Mouse (Mus musculus) embryonic fibroblast, embryonic 13.5 days (primary cell): ENCODE results near the gene Cnot1. TPM values are rescaled to one million over a fixed set of nuclear protein-coding genes. Genes with fewer than 3 reads are reported as not detected.

Source experiments
- H3K27ac ChIP-seq: 2 replicates; pipeline ENCODE4 v1.5.1; 2012; ENCODE audit warnings: low read length, control low read depth, inconsistent platforms; ENCODE audit not compliant: insufficient read depth
- H3K4me1 ChIP-seq: 2 replicates; pipeline ENCODE4 v1.6.1; 2011; ENCODE audit warnings: low read length; ENCODE audit not compliant: control insufficient read depth, insufficient read depth
- H3K4me3 ChIP-seq: 2 replicates; pipeline ENCODE4 v1.5.1; 2011; ENCODE audit warnings: mild to moderate bottlenecking, control low read depth, low read length; ENCODE audit not compliant: insufficient read depth
- CTCF ChIP-seq: IDR thresholded peaks from 2 replicates; pipeline ENCODE4 v1.5.1; 2011; ENCODE audit warnings: mild to moderate bottlenecking, control low read depth, low read length, moderate library complexity, borderline replicate concordance; ENCODE audit not compliant: insufficient read depth
- POLR2A ChIP-seq: IDR thresholded peaks from 2 replicates; pipeline ENCODE4 v1.6.1; 2011; ENCODE audit warnings: low read depth, mild to moderate bottlenecking, control low read depth, low read length, moderate library complexity
- polyA plus RNA-seq: library from polyadenylated mRNA; stranded (reverse); fragments of >200 nt; gene quantifications from 2 replicates; pipeline ENCODE4 v1.2.4, GENCODE M21; 2011; ENCODE audit warnings: low read depth; ENCODE audit not compliant: missing spikeins, insufficient read length

Cnot1 gene
- polyA plus RNA-seq: 124 and 145 TPM in 2 replicates

GRCm38 (mm10) chr8:95807331-95807843 lies at the start of gene Cnot1:
Cnot1 (minus strand) TSS chr8:95807464.
- H3K27ac ChIP-seq: peak within 1 kb of the TSS; percentile 92
- TF ChIP-seq CTCF (no peak), POLR2A (peak; percentile 62; the same call in 1 of the 2 replicates)
- H3K4me1 ChIP-seq: peaks cover 6% of the 10 kb centered on the region; the same call in 1 of the 2 replicates
- H3K4me3 ChIP-seq: peak within 1 kb of the TSS; percentile 98

DNA sequence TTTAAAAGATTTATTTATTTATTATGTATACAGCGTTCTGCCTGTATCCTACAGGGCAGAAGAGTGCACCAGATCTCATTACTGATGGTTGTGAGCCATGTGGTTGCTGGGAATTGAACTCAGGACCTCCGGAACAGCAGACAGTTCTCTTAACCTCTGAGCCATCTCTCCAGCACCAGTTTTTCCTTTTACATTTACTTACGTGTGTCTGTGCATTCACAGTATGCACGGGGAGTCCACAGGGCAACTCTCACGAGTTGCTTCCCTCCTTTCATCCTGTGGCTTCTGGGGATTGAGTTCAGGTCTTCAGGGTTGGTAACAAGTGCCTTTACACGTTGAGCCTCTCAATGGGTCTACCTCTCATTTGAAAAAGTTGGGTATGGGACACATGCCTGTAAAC lies 46.9 kb upstream of the Cnot1 start:
- Histone ChIP-seq H3K27ac (no peak overlapping the region), H3K4me1 (0 out of 2 replicates have a peak, but pooled peaks cover 2% of the 10 kb centered on the region), H3K4me3 (no peak overlapping the region)
- TF ChIP-seq CTCF (no peak), POLR2A (no peak)

- H3K4me3 ChIP-seq: peak within 1 kb of the TSS; percentile 86
- TF ChIP-seq POLR2A (peak; percentile 80), CTCF (no peak)
- H3K27ac ChIP-seq: peak within 1 kb of the TSS; percentile 34
- H3K4me1 ChIP-seq: 0 out of 2 replicates have a peak, but pooled peaks cover 4% of the 10 kb centered on the region
Observed at GRCm38 (mm10) chr8:95853102-95853843, 46.0 kb upstream of the Cnot1 start, which contains the start of gene Slc38a7. Slc38a7 (minus strand) TSS chr8:95853539.

DNA sequence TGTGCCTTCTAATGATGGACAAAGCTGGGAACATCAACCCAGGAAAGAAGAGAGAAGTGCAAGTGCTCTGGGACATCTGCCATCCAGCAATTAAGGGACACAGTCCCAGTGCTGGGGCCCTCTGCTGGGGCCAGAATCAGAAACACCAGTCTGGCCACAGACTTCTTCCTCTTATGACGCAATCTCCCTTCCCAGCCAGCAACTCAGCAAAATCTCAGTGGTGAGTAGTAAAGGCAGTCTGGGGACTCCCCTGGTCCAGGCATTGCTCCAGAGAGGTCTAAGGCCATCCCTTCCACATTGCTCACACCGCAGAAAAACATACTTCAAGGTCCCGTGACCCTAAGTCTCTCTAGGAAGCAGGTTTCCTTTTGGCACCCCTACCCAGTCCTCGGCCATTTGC lies 45.0 kb upstream of the Cnot1 start:
- Histone ChIP-seq H3K4me1 (0 out of 2 replicates have a peak, but pooled peaks cover 4% of the 10 kb centered on the region), H3K4me3 (peak overlapping the region; percentile 86), H3K27ac (peak overlapping the region; percentile 34)
- TF ChIP-seq POLR2A: peak; percentile 55
- no peak for TF ChIP-seq CTCF

- no peak overlapping the region for H3K4me3 ChIP-seq
- 0 out of 2 replicates have a peak, but pooled peaks cover 4% of the 10 kb centered on the region for H3K4me1 ChIP-seq
- H3K27ac ChIP-seq: no peak overlapping the region
- TF ChIP-seq CTCF (no peak), POLR2A (no peak)
Observed at GRCm38 (mm10) chr8:95850326-95850725, 43.1 kb upstream of the Cnot1 start.

- Histone ChIP-seq H3K4me1 (0 out of 2 replicates have a peak, but pooled peaks cover 4% of the 10 kb centered on the region), H3K4me3 (no peak overlapping the region), H3K27ac (no peak overlapping the region)
- TF ChIP-seq CTCF: no peak
- no peak for TF ChIP-seq POLR2A
Observed at GRCm38 (mm10) chr8:95848734-95849464, 41.6 kb upstream of the Cnot1 start.

DNA sequence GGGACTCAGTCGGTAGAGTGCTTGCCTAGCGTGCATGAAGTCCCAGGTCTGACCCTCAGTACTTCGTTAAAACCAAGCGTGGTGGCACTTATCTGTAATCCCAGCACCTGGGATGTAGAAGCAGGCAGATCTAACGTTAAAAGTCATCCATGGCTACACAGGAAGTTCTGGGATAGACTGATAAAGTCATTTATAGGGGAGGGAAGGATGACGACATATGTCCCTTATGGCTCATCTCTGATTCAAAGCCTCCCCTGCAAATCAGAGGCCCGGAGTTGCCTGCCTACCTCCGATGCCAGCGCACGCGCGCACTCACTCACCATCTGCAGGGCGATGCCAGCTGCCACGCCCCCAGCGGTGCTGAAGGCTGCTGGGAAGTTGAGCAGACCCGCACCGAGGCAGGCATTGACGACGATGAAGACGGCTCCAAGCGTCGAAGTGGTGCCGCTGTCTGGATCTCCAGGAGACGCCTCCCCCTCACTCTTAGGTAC lies 40.8 kb upstream of the Cnot1 start:
- Histone ChIP-seq H3K4me3 (no peak overlapping the region), H3K4me1 (0 out of 2 replicates have a peak, but pooled peaks cover 4% of the 10 kb centered on the region), H3K27ac (no peak overlapping the region)
- TF ChIP-seq CTCF: no peak

GRCm38 (mm10) chr8:95845026-95845425 lies 37.8 kb upstream of the Cnot1 start:
- Histone ChIP-seq H3K27ac (no peak overlapping the region), H3K4me3 (no peak overlapping the region), H3K4me1 (0 out of 2 replicates have a peak, but pooled peaks cover 2% of the 10 kb centered on the region)
- no peak for TF ChIP-seq POLR2A
- no peak for TF ChIP-seq CTCF

- Histone ChIP-seq H3K4me1 (0 out of 2 replicates have a peak, but pooled peaks cover under 1% of the 10 kb centered on the region), H3K27ac (no peak overlapping the region), H3K4me3 (no peak overlapping the region)
- TF ChIP-seq CTCF: no peak
- no peak for TF ChIP-seq POLR2A
Observed at GRCm38 (mm10) chr8:95843968-95844367, 36.7 kb upstream of the Cnot1 start.
